Mouse (Mus musculus): ENCODE measurements around the gene Trim38.

Trim38 gene

DNA sequence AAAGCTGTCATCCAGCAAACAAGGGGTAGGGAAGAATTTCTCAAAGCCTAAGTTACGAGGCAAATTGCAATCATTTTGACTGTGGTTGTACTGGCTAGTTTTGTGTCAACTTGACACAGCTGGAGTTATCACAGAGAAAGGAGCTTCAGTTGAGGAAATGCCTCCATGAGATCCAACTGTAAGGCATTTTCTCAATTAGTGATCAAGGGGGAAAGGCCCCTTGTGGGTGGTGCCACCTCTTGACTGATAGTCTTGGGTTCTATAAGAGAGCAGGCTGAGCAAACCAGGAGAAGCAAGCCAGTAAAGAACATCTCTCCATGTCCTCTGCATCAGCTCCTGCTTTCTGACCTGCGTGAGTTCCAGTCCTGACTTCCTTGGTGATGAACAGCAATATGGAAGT is at the start of gene Trim38:
Trim38 (plus strand) TSS at position 301 of the 400 bp plus-strand sequence.
- CTCF ChIA-PET, result interaction anchor here (0.6 kb wide), 1 partner anchor 303 kb away, joined by 3 read pairs; no protein-coding TSS in a partner anchor

DNA sequence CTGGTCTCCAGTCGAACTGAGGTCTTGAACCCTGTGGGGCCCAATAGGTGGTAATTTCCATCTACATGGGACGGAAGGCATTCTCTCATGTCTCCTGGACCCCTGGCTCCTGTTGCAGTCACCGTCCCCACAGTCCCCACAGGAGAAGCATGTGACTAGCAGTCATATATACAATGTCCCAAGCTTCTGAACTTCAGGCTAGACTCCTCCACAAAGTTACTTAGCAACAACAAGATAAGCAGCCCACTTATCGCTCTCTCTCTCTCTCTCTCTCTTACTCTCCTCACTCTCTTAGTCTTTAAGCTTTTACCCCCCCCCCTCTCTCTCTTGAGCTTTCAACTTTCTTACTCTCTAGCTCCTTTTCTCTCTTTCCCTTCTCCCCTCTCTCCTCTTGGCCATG is 45.5 kb upstream of the Trim38 start:
- CTCF ChIA-PET, result interaction anchor here (0.6 kb wide), 1 partner anchor 161 kb away, joined by 4 read pairs; no protein-coding TSS in a partner anchor

DNA sequence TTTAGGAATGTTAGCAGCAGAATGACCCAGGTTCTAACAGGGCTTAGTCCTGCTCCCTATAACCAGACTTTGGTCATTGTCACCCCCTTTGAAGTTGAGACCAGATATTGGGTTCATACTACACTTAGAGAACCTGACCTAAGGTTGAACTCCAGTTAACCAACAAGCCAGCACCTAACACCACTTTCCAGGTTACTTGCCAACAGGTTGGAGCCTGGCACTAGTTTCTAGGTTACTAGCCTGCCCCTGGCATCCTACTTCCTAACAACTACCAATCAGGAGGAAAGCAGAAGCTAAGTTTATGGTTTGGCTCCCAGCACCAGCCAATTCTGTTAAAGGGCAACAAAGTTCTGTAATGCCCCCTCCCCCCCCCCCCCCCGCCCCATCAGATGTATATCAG is 44.5 kb upstream of the Trim38 start:
- CTCF ChIA-PET, result no interaction called here

DNA sequence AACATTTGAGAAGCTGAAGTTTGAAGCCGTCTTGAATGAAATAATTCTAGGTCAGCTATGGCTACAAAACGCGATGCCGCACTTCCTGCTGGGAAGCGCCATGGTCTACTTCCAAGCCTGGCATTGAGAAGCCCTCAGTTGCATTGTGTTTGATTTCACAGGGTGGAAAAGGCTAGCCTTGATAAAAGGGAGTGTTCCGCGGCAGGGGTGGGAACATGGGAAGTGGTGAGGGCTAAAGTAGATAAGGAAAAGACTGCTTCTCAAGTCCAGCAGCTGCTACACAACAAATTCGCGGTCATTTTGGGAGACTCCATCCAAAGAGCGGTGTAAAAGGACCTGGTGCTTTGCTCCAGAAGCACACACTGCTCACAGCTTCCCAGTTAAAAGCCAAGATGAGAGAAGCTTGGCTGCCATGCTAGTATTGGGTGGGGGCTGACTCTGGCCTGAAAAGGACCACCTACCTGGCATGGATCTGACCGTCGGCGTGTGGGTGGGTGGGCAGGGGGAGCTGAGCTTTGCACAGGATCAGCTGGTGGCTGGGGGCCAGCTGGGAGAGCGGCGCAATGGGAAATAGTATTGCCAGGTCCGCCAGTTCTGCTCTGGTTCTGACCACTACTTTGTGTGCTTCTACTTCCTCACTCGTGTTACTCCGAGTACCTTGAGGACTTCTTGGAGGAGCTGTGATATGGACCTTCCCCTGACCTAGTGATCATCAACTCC is 41.1 kb upstream of the Trim38 start:
- CTCF ChIA-PET, result no interaction called here

DNA sequence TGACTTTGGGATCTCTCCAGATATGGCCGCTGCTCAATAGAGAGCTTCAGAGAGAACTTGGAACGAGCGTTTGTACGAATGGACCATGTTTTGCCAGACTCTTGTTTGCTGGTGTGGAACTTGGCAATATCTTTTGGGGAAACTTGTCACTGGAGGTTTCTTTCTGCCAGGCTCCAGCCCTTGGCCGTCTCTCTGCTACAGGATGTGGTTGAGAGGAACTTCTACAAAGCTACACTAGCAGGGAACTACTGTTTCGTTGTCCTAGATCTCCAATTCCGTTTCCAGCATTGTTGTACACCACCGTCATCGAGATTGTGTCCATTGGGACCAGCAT is 40.6 kb upstream of the Trim38 start:
- CTCF ChIA-PET, result no interaction called here

DNA sequence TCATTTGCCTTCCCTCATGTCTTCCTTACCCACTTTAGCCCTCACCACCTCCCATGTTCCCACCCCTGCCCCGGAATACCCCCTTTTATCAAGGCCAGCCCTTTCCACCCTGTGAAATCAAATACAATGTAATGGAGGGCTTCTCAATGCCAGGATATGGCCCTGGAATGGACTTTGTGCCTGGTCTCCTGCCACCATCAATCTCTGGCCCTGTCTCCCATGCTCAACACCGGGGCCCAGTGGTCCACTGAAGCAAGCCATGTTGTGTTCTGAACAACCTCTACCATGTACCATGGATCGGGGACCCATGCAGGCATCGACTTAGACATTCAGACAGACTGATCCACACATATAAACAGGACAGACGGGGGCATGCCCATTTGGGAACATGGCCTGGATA is 40.0 kb upstream of the Trim38 start:
- CTCF ChIA-PET, result no interaction called here

DNA sequence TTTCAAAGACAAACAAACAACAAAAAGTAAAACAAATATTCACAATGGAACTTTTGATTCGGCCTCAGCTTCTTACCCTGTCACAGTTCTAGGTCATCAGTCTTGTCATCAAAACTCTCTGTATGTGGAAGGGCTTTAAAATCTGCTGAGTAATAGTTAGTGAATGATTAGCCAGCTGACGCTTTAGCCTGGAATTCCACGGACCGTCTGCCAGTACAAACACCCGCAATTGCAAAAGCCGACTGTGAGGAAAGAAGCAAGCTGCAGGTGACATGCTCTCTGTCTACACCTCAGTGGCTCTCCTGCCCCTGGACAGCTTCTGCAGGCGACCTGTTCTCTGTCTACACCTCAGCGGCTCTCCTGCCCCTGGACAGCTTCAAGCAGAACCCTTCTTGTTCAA is 39.2 kb upstream of the Trim38 start:
- CTCF ChIA-PET, result interaction anchor here (0.6 kb wide), 1 partner anchor 182 kb away, joined by 4 read pairs; no protein-coding TSS in a partner anchor

DNA sequence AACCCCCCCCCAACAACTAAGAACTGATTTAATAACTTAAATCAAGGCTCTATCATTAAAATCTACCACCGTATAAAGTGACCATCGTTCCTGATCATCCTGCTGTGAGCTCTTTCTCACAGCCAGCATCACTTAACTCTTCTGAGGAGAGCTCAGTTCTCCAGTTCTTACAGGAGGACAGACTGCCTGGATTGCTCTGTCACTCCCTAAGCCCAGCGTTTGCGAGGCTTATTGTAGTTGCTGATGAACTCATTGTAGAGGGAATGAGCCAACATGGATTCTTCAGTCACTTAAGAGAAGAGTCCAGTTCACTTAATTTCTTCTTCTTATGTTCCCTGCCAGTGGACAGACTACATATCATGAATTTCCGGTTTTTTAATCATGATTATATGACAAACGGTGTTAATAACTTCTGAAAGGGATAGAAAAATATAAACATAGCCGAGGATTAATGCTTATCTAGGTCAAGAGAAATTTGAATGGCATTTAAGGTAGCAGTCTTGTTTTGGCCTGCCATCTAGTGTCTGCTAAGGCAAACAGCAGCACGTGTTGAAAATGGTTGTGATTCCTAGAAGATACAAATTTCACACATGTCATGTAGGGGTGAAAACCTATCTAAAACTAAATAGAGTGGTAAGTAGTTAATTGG is 37.4 kb upstream of the Trim38 start:
- CTCF ChIA-PET, result interaction anchor here (0.9 to 2.4 kb wide), 4 partner anchors 24 to 610 kb away, joined by 3 to 27 read pairs (median 5); no protein-coding TSS in a partner anchor

DNA sequence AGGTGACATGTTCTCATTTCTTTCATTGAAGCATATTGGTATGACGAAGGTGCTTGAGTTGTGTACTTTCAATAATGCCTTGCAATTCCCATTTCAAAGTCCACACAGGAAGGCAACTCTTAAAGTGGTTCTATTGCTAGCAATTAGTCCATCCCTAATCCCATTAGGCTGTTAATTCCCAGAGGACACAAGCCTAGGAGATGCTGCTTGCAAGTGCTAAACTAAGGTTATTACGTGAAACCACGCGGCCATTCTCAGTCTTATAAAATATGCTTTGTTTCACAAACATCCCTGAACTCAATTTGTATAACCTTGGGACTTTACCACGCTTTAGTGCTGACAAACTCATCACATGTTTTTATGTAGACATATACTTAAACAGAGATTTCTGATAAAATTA is 32.6 kb upstream of the Trim38 start:
- CTCF ChIA-PET, result interaction anchor here (0.9 kb wide), 1 partner anchor 170 kb away, joined by 3 read pairs; no protein-coding TSS in a partner anchor

DNA sequence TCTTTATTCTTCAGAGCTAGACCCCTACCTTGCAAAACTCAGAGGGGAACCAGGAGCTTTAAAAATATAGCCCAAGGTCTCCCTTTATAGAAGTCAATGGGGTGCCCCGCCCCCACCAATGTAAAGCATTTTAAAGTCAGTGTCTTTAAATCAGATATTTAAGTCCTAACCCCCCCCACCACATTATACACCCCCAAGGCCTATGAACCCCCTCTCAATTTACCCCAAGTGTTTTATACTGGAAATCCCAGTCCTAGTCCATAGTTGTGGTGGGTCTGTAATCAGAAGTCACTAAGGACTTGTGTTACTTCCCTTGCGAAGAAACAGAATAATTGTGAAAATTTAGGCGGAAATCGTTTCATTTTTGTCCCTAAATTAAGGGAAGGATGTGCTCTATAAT is 31.7 kb upstream of the Trim38 start:
- CTCF ChIA-PET, result interaction anchor here (0.6 to 1.0 kb wide), 3 partner anchors 45 to 1719 kb away, joined by 3 to 11 read pairs (median 4); no protein-coding TSS in a partner anchor

DNA sequence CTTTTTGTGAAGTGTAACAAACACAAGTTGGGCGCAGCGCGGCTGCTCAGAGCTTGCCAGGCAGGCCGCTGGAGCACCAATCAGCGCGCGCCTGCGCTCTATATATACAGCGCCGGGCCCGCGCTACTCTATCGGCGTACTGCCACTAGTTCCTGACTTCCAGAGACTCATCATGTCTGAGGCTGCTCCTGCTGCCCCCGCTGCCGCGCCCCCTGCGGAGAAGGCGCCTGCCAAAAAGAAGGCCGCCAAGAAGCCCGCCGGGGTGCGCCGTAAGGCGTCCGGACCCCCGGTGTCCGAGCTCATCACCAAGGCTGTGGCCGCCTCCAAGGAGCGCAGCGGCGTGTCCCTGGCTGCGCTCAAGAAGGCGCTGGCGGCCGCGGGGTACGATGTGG is 31.0 kb upstream of the Trim38 start, which contains the start of gene Hist1h1c:
Hist1h1c (plus strand) TSS at position 132 of the 392 bp plus-strand sequence.
- CTCF ChIA-PET, result interaction anchor here (1.3 kb wide), 1 partner anchor 38 kb away, joined by 4 read pairs; no protein-coding TSS in a partner anchor

DNA sequence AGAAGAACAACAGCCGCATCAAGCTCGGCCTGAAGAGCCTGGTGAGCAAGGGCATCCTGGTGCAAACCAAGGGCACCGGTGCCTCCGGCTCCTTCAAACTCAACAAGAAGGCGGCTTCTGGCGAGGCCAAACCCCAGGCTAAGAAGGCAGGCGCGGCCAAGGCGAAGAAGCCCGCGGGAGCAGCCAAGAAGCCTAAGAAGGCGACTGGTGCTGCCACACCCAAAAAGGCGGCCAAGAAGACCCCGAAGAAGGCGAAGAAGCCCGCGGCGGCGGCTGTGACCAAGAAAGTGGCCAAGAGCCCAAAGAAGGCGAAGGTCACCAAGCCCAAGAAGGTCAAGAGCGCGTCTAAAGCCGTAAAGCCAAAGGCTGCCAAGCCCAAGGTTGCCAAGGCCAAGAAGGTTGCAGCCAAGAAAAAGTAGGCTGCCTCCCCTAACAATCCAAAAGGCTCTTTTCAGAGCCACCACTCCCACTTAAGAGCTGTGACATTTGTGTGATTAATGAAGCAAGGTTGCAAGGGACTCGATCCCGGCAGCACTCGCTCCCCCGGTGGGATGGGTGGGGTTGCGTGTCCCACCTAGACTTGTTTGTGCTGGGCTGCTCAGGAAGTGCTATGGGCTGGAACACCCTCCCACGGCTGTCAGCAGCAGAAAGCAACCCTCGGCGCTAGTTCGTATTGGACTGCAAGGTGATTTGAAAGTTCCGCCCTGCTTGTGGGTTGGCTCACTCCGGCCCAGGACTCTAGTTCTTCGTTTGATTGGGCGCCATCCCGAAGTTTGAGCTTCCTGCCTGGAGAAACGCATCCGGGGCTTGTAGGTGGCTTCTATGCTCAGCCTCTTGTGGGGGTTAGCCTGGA is 30.4 kb upstream of the Trim38 start:
- CTCF ChIA-PET, result interaction anchor here (1.3 kb wide), 1 partner anchor 39 kb away, joined by 4 read pairs; no protein-coding TSS in a partner anchor

DNA sequence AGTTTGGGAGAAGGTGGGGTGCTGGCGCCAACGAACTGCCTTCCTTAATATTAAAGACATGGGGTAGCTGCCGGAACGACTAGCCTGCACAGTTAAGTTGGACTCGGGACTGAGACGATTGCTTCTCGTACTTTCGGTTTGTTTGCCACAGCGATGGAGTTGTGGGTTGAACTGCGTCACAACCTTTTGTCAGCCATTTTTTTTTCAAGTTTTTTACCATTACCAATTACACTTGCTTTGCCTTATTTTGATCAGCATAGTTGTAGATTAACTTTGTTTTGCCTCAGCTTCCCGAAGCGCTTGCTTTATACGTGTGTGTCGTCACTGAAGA is 29.8 kb upstream of the Trim38 start:
- CTCF ChIA-PET, result interaction anchor here (1.3 kb wide), 1 partner anchor 40 kb away, joined by 4 read pairs; no protein-coding TSS in a partner anchor

DNA sequence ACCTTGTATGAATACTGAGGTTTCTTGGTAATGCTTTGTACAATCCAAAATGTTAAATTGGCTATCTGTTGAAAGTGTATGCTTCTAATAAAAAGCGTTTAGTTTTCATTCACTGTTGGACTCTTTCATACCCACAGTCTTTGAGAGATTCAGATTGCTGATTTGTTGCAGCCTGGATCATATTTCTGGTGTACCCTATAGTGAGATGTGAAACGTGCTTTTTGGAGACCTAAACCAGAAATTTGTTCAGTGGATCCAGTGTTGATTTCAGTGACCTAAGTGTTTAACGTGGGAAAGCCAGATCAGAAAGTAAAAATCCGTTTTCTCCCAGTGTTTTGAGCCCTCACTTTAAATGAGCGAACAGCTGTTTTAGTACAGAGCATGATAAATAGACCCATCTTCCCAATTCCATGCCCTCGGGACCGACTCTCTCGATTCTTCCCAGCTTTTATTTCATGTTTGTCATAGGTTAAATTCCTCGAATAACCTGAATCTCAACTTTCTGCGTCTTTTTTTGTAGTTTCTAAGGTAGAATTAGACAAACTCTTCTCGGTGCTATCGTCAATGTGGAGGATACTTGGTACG is 29.4 kb upstream of the Trim38 start:
- CTCF ChIA-PET, result interaction anchor here (1.3 kb wide), 1 partner anchor 40 kb away, joined by 4 read pairs; no protein-coding TSS in a partner anchor

DNA sequence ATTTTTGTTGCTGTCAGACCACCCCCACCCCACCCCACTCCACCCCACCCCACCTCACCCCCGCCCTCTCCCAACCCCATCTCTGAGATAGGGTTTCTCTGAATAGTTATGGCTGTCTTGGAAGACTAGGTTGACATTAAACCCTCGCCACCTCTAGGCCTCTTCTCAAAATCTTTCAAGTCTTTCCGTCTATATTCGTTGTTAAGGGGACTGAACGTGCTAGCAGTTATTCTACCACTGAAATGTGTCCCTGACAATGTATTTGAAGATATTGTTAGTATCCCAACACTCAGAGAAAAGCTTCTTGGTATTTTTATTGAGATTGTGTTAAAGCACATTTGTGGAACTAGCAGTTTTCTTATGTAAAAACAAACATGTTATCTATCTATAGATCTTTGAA is 28.8 kb upstream of the Trim38 start:
- CTCF ChIA-PET, result no interaction called here

DNA sequence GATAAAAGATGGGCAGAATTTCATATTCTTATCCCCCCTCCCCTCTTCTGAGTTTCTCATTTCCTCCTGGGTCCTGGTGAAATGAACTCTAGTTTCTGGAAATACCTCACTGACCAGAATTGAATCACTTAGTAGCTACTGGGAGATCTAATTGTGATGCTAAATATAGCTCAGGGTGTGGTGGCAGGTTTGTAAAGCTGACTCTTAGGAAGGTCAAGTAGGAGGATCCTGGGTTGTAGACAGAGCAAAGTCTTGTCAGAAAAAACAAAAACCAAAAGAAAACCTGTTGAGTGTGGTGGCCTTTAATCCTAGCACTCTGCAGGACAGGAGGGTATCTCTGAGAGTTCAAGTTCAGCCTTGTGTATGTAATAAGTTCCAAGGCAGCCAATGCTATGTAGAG is 27.7 kb upstream of the Trim38 start:
- CTCF ChIA-PET, result no interaction called here

DNA sequence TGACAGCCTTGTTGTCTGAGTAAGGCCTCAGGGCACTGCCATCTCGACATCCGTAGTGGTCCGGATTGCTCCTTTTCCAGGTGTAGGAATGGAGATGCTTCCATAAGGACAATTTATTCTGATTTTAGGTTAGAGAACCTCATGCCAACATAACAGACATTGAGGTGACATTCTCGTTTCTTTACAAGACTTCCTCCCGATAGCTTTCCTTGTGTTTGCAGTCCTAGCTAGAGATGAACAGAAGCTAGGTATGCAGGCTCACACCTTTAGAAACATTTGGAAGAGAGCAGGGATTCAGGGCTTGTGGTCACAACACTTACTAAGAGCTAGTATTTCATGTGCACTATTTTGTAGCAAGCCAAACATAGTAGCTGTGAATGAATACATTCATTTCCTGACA is 26.5 kb upstream of the Trim38 start:
- CTCF ChIA-PET, result interaction anchor here (0.9 kb wide), 1 partner anchor 8 kb away, joined by 3 read pairs; the partner anchor contains the start of gene Hist1h2ab

DNA sequence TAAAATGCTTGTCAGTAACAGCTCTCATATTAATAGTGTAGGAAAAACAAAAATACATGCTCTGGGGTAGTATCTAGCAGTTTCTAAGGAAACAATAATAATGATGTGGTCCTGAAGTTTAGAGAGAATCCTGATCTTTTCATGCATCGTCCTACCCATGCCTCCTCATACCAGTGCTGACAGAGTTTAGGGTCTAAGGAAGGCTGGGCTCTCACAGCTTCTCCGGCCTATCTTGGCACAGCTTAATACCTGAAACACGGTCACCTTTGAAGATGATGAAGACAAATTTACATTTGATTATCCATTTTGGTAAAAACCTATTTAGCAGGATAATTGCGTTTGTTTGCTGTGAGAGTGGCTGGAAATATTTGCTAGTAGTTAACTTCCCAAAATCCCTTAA is 25.8 kb upstream of the Trim38 start:
- CTCF ChIA-PET, result no interaction called here

DNA sequence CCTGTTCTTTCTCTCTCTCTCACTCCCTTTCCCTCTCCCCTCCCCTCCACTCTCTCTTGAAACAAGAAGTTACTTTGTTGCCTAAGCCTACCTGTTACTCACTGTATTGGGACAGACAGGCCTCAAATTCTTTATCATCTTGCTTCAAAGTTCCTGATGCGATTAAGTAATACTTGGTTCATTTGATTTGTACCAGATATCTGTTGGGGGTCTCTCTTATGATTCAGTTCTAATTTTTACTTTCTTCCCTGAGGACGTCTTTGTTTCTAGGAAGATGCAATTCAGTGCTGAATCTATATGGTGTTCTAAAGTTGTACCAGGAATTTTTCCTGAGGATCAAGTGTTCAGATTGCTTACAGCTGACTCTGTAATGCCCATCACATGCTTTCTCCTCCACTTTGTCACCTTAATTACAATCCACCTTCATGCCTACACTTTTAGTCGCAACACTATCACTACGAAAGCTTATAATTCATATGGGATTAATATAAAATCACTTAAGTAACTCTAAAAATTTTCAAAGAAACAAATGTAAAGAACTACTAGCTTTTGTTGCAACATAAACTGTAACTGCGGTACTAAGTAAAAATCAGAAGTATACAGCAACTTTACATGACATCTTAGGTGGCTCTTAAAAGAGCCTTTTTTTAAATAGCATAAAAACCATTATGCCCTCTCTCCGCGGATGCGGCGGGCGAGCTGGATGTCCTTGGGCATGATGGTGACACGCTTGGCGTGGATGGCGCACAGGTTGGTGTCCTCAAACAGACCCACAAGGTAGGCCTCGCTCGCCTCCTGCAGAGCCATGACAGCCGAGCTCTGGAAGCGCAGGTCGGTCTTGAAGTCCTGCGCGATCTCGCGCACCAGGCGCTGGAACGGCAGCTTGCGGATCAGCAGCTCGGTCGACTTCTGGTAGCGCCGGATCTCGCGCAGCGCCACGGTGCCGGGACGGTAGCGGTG is 25.0 kb upstream of the Trim38 start:
- CTCF ChIA-PET, result no interaction called here

DNA sequence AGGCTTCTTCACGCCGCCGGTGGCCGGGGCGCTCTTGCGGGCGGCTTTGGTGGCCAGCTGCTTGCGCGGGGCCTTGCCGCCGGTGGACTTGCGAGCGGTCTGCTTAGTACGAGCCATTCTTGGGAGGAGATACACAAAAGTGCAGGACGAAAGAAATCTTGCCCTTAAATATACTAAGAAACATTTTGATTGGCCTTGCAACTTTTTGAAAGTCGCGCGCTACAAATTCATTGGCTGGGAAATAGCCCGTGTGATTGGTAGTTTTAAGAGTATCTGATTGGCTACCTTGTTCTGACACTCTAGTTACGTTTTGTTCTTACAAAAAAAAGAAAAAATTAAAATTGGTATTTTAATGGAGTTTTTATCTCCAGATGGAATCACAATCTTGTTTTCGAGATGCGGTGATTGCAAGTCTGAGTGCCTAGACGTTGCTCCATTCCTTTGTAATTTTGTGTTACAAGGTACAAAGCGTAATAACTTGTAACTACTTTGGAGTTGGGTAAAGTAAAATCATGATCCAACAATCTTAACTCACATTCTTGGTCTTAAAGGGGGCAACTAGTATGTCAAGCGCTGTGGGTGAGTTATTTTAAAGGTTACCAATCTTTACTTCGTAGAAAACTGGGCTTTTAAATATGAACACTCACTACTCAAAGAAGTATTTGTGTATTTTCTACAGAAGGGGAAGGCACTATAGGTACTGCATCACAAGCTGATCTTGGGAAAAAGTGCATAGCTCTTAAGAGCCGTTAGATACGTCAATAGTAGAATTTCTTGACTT is 24.1 kb upstream of the Trim38 start, which contains the start of gene Hist1h3c:
Hist1h3c (minus strand) TSS at position 222 of the 781 bp plus-strand sequence.
- CTCF ChIA-PET, result no interaction called here

All from spleen, embryonic (tissue).